Mouse (Mus musculus) embryo, embryonic 10 days (tissue): ENCODE measurements around the gene Wdr92.
"Not testable (repeated sequence)": the region's sequence is repeated elsewhere in the genome, so short reads cannot be mapped to it uniquely, and the experiment has no call there.

Experiments
- DNase-seq: peaks from one replicate; pipeline ENCODE4 v3.0.0-alpha.2; 2015; ENCODE audit warnings: low spot score

Wdr92 gene

DNA sequence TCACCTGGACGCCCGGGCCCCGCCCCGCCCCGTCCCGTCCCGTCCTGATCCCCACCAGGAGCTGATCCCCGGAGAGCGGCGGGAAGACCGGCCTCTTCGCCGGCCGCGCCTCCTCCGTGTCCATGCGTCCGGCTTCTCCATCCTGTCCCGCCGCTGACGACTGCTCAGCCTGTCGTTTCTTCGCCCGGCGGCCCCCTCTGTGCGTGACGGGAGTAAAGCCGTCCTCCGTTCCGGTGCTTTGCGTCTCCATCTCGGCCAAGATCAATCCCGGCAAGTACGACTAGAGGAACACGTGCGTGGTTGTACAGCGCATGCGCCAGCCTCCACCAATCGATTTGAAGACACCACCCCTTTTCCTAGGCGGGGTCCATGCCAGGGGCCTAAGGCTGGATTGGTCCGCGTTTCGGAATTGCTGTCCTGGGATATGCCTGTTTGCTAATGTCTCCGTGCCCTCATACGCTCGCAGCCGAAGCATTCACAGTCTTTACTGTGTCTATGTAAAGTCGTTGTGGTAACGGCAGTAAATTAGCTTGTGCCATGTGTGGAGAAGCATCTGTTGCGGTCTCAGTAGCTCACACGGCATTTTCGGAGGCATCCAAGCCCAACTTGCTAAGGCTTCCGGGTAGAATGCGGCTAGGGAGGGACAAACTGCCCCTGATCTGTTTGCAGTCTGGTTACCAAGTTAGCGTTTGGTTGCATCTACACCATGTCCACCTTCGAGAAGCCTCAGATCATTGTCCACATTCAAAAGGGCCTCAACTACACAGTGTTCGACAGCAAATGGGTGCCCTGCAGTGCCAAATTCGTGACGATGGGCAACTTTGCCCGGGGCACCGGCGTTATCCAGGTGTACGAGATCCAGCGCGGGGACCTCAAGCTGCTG is 29.6 kb downstream of the Wdr92 start, which contains the start of gene Pno1:
Gene Pno1 (minus strand): TSS at position 311 of the 883 bp plus-strand sequence.
- DNase-seq = peak; percentile 98

- no peak for DNase-seq
These were observed 30.2 kb downstream of the Wdr92 start for GRCm38 (mm10) chr11:17212141-17212495.

DNA sequence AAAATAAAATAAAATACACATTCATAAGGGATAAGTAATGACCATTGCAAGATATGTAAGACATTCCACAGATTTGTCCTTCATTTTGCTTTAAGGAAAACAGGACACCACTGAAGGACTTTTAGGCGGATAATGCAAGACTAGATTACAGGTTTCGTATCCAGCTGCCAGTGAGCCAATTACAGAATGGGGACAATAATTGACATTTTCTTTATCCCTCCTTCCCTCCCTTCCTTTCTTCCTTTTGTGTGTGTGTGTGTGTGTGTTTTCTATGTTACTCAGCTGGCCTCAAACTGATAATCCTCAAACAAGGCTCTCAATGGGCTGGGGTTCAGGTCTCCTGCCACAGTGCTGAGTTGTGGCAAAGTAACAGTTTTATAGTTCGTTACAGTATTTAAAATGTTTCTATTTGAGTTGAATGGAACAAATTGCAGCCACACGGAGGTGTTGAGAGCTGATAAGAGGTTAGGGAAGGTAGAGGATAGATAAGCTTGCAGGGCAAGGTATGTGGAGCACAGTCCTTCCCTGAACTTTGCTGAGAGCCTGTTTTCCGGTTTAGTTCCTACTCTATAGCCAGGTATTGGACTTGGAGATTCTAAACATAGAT is 31.1 kb downstream of the Wdr92 start:
- no peak for DNase-seq

GRCm38 (mm10) chr11:17215475-17215874 is 33.6 kb downstream of the Wdr92 start:
- DNase-seq = no peak

DNA sequence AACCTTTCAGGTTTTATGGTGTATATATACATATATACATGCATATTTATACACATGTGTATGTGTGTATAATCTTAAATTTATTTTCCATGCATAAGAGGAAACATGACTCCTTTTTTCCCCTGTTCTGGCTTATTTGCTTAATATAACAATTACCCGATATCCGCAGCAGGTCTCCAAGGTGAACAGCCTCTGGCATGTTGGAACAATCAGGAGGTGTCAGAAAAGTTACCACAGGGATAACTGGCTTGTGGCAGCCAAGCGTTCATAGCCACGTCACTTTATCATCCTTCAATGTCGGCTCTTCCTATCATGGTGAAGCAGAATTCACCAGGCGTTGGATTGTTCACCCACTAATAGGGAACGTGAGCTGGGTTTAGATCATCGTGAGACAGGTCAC is 39.2 kb downstream of the Wdr92 start:
- DNase-seq = no peak

DNA sequence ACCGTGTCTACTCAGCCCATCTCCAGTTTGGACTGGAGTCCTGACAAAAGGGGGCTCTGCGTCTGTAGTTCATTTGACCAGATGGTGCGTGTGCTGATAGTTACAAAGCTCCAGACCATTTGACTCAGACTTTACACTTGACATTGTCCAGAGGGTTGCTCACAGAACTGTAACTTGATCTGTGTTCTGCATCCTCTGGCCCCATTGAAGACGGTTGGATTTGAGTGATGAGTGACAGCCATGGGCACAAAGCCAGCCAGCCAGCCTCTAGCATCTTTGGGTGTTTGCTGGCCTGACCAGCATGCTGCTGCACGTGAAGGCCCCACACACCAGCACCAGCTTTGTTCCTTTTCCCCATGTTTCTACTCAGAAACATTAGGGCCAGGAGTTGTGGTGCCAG is 50.9 kb downstream of the Wdr92 start:
- peak; percentile 10 for DNase-seq

DNA sequence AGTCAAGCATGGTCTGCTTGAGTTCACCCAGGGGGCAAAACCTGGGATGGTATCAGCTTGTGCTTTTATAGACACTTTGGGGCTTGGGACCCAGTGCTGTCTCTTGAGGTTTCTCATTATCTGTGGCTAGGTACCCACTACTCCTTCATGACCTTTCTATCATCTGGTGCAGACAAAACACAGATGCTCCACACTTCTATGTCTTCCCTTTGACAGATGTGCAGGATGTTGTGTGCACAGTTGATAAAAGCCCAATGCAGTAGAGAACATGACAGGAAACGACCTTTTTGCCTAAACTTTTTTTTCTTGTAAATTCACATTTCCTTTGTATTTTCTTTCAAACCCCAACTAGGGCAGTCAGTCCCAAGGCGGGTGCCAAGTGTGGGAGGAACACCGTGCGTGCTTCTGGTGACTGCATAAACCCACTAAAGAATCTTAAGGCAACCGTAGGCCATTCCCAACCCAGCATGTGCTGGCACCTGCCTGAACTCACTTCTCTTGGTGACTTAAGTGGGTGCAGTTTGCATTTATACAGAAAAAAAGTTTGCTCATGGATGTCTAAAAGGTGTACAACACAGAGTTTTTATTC is 54.6 kb downstream of the Wdr92 start:
- DNase-seq = no peak

DNA sequence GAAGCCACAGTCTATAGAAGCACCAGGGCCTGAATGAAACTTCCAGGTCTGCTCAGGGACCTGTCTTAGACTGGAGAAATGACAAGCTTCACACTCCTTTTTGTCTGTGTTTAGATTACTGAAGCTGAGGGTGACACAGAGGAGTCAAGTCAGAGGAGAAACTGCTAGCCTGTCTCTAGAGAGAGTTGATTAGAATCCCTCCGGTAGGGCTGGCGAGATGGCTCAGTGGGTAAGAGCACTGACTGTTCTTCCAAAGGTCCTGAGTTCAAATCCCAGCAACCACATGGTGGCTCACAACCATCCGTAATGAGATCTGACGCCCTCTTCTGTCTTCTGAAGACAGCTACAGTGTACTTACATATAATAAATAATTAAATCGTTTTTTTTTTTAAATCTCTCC is 56.7 kb downstream of the Wdr92 start:
- DNase-seq = not testable (repeated sequence)

DNA sequence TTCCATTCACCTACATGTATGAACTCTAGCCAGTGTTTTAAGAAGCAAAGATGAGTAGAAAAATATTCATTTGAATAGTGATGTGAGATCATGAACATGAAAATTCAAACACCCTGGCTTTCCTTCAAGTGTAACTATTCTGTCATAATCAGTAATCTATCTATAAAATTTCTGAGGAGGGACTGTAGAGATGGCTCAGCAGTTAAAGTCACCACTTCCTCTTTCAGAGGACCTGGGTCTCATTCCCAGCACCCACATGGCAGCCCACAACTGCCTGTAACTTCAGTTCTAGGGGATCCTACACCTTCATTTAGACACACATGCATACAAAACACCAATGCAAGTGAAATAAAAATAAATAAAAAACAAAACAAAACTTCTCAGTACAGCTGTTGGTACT is 66.8 kb downstream of the Wdr92 start:
- DNase-seq = no peak

- DNase-seq = peak; percentile 15
These were observed 75.0 kb downstream of the Wdr92 start for GRCm38 (mm10) chr11:17256813-17257365.

GRCm38 (mm10) chr11:17257443-17257842 is 75.5 kb downstream of the Wdr92 start, which contains the start of gene C1d:
TSS of gene C1d (plus strand) at chr11:17257579.
- DNase-seq = peak; percentile 99

DNA sequence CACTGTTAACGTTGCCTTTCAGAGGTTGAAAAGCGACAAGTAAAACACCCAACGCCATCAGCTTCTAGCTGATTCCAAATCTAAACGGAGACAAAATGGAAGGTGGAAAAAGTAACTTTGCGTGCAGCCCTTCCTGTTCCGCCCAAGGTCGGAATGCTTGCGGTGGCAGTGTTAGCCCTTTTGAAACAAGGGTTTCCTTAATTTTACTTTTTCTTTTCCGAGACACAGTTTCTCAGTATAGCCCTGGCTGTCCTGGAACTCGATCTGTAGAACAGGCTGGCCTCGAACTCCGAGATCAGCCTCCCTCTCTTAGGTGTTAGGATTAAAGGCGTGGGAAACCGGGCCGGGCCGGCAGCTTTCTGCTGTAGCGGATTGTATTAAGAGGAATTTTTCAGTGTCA is 76.0 kb downstream of the Wdr92 start:
- peak; percentile 36 for DNase-seq

GRCm38 (mm10) chr11:17267176-17267575 is 85.3 kb downstream of the Wdr92 start:
- DNase-seq = no peak

GRCm38 (mm10) chr11:17268801-17269200 is 86.9 kb downstream of the Wdr92 start:
- no peak for DNase-seq

DNA sequence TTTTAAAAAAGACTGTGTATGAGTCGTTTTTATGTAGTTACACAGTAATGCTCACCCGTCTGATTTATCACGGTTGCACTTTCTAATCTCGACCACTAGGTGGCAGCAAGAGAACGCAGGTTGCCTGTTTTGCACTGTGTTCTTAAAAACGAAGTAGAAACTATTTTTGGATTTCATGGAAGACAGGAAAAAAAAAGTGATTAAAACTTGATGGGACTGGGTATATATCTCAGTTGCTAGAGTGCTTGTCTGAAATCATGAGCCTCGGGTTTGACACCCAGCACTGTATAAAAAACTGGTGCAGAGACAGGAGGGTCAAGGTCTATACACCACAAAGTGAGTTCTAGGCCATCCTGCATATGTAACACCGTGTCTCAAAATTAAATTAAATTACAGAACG is 98.1 kb downstream of the Wdr92 start:
- peak; percentile 82 for DNase-seq
